Mouse (Mus musculus) G1E (cell line): ENCODE measurements around the gene Arsk.

Source experiments
- CTCF ChIP-seq: IDR thresholded peaks from 2 replicates; pipeline ENCODE4 v1.5.1; 2012; ENCODE audit warnings: low read depth, low read length, inconsistent platforms, mixed read lengths
- GATA1 ChIP-seq: IDR thresholded peaks from 2 replicates; pipeline ENCODE4 v1.6.1; 2012; ENCODE audit warnings: borderline replicate concordance, low read length, inconsistent platforms, mixed read lengths
- GATA2 ChIP-seq: IDR thresholded peaks from 2 replicates; pipeline ENCODE4 v1.6.1; 2012; ENCODE audit warnings: low read depth, low read length, inconsistent platforms, borderline replicate concordance
- TAL1 ChIP-seq: conservative IDR thresholded peaks from 2 replicates; pipeline ENCODE4 v1.6.1; 2012; ENCODE audit warnings: low read depth, low read length, inconsistent platforms, mixed read lengths

DNA sequence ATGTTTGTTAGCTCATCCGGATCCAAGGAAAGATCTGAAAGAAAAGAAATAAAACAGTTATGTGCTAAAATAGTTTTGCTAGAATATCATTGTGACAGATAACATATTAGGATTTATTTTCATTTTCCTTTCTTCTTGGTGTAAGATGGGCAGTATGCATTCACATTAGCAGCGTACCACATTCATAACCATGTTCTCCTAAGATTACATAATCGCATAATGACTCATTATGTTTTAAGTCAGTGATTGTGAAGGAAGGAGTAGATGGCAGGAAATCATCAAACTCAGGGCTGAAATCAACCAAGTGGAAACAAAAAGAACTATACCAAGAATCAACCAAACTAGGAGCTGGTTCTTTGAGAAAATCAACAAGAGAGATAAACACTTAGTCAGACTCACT, 35.9 kb downstream of the Arsk start:
- TF ChIP-seq CTCF (no peak), TAL1 (no peak), GATA1 (no peak), GATA2 (no peak)
